ENCODE assay signal across 12 mouse cellular contexts in the genomic region with DNA sequence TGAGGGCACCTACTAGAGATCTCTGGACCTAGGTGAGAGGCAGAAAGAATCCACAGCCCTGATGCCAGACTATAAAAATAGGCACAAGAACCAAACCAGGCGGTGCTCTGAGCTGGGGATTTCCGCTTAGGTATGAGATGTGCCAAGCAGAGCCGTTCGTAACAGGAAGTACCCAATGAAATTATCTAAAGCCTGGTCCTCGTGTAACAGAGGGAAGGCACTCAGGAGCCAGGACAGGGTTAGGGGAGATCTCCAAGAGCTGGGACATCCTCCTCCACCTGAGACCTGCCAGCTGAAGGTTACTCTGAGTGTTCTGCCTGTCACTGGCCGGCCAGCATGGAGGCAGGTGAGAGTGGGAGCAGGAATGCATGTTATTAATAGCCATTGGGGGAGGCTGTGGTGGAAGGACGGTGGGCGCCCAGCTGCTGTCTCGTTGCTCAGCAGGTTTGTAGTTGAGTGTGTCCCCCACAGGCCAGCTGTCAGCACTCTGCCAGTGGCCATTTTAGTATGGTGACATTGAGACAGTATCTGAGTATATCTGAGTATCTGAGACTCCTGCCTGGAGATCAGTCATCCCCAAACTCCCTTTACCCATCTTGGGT. TPM values are rescaled to one million over a fixed set of nuclear protein-coding genes. Genes with fewer than 3 reads are reported as not detected.
DNase-seq lines count a peak whose midpoint lies in the region; ATAC-seq and TF ChIP-seq lines count a peak whose summit lies in the region.
"Had no signal": no experiment of that assay in that cellular context is flagged by ENCODE, and none has a peak within 500 bp of the region (broad histone marks: within the 10 kb centered on the region; RNA-seq: fewer than 3 reads in every experiment).

No protein-coding gene starts in this region.

- TF ChIP-seq CTCF in lung, postnatal 0 days (IDR thresholded peaks at IDR 0.05): no peak
- no peak for TF ChIP-seq CTCF in lung, adult 2 months (IDR thresholded peaks at IDR 0.05; ENCODE audit: insufficient read depth, low read length)
- no peak for TF ChIP-seq CTCF in stomach, postnatal 0 days (IDR thresholded peaks at IDR 0.05; ENCODE audit: low read depth)

- DNase-seq in gastrocnemius, adult 18-20 months (ENCODE audit: low spot score): peak; percentile 44
- DNase-seq in gastrocnemius, postnatal 25 days: no peak
- DNase-seq in lung, postnatal 0 days (ENCODE audit: low spot score): no peak
- no peak for DNase-seq in lung, adult 2 months
- no peak for DNase-seq in stomach, postnatal 0 days (ENCODE audit: low spot score)
- DNase-seq in adrenal gland, postnatal 25 days: no peak
- no peak for DNase-seq in spleen, postnatal 14 days (ENCODE audit: low spot score in 2 of 2)
- DNase-seq: adrenal gland, postnatal 10 days; right cerebral cortex, adult 18-20 months; thymus, postnatal 4 days had no signal

- H3K4me1 ChIP-seq in lung, postnatal 0 days (ENCODE audit: insufficient read depth, low read depth, low read length): peaks cover 8% of the 10 kb centered on the region
- H3K4me1 ChIP-seq in lung, adult 2 months (ENCODE audit: control insufficient read depth, insufficient read depth, low read length): no peaks in the 10 kb centered on the region
- peaks cover 33% of the 10 kb centered on the region for H3K4me1 ChIP-seq in hindbrain, embryonic 16.5 days (ENCODE audit: control insufficient read depth, insufficient read depth, low read depth, low read length)
- peaks cover 4% of the 10 kb centered on the region for H3K4me1 ChIP-seq in stomach, postnatal 0 days (replicated peaks; ENCODE audit: control insufficient read depth, insufficient read depth)

- 56% methylated on average over 9 of the region's 9 CpGs for WGBS in lung, postnatal 0 days
- WGBS in lung, adult 2 months: 68% methylated on average over 9 of the region's 9 CpGs
- 76% methylated on average over 9 of the region's 9 CpGs for WGBS in hindbrain, embryonic 16.5 days
- 60% methylated on average over 9 of the region's 9 CpGs for WGBS in stomach, postnatal 0 days

- no peak overlapping the region for H3K4me3 ChIP-seq in lung, postnatal 0 days (ENCODE audit: low read depth, low read length)
- H3K4me3 ChIP-seq in lung, adult 2 months (replicated peaks; ENCODE audit: extremely low read depth, low read depth, low read length): no peak overlapping the region
- no peak overlapping the region for H3K4me3 ChIP-seq in hindbrain, embryonic 16.5 days (ENCODE audit: low read length)
- H3K4me3 ChIP-seq in stomach, postnatal 0 days (ENCODE audit: low read depth, low read length): no peak overlapping the region
- H3K4me3 ChIP-seq: erythroblast, embryonic 14.5 days had no signal

- ATAC-seq in lung, postnatal 0 days: no peak
- ATAC-seq in hindbrain, embryonic 16.5 days: no peak
- ATAC-seq in stomach, postnatal 0 days (ENCODE audit: low FRiP score, low TSS enrichment): no peak

- no peaks in the 10 kb centered on the region for H3K27me3 ChIP-seq in lung, postnatal 0 days (replicated peaks; ENCODE audit: insufficient read depth, low read length)
- no peaks in the 10 kb centered on the region for H3K27me3 ChIP-seq in hindbrain, embryonic 16.5 days (replicated peaks; ENCODE audit: control insufficient read depth, insufficient read depth, low read length)
- H3K27me3 ChIP-seq in stomach, postnatal 0 days (ENCODE audit: control insufficient read depth, insufficient read depth, low read length): no peaks in the 10 kb centered on the region

- no peaks in the 10 kb centered on the region for H3K9me3 ChIP-seq in lung, postnatal 0 days (ENCODE audit: low read length)
- H3K9me3 ChIP-seq in hindbrain, embryonic 16.5 days (ENCODE audit: control insufficient read depth, low read length): no peaks in the 10 kb centered on the region
- no peaks in the 10 kb centered on the region for H3K9me3 ChIP-seq in stomach, postnatal 0 days (ENCODE audit: control insufficient read depth, low read length)

- TF ChIP-seq POLR2A in lung, adult 2 months (IDR thresholded peaks at IDR 0.05; ENCODE audit: borderline replicate concordance, extremely low read depth, low read depth, low read length): no peak

- peak overlapping the region; percentile 64 for H3K27ac ChIP-seq in lung, postnatal 0 days (ENCODE audit: low read length)
- 0 out of 2 replicates have a peak overlapping the region, but pooled peaks have one; percentile 51 for H3K27ac ChIP-seq in hindbrain, embryonic 16.5 days (ENCODE audit: low read depth, low read length)
- peak overlapping the region; percentile 89 for H3K27ac ChIP-seq in stomach, postnatal 0 days (replicated peaks)

- no peak overlapping the region for H3K9ac ChIP-seq in lung, postnatal 0 days (replicated peaks; ENCODE audit: low read depth)
- H3K9ac ChIP-seq in hindbrain, embryonic 16.5 days (ENCODE audit: low read depth, low read length): no peak overlapping the region
- H3K9ac ChIP-seq in stomach, postnatal 0 days (ENCODE audit: low read length): no peak overlapping the region

- TF ChIP-seq EP300 in lung, postnatal 0 days (IDR thresholded peaks at IDR 0.05): no peak
- no peak for TF ChIP-seq EP300 in stomach, postnatal 0 days (optimal IDR thresholded peaks at IDR 0.05)

- H3K36me3 ChIP-seq in lung, postnatal 0 days (ENCODE audit: insufficient read depth, low read length): no peaks in the 10 kb centered on the region
- no peaks in the 10 kb centered on the region; the same call in 1 of the 2 replicates for H3K36me3 ChIP-seq in hindbrain, embryonic 16.5 days (ENCODE audit: control insufficient read depth, insufficient read depth, low read length)
- no peaks in the 10 kb centered on the region for H3K36me3 ChIP-seq in stomach, postnatal 0 days (ENCODE audit: control insufficient read depth, insufficient read depth, low read length)

- no peak overlapping the region for H3K4me2 ChIP-seq in lung, postnatal 0 days (replicated peaks; ENCODE audit: low read depth, low read length)
- H3K4me2 ChIP-seq in hindbrain, embryonic 16.5 days (ENCODE audit: low read length): no peak overlapping the region
- no peak overlapping the region for H3K4me2 ChIP-seq in stomach, postnatal 0 days (replicated peaks; ENCODE audit: low read depth)

RNA-seq across cellular contexts. Expression of a gene that starts 17.7 kb away (rescaled TPM):
- total RNA-seq in gastrocnemius, adult 18-20 months (2021): 100 to 1,000 TPM; 104 to 126 TPM
- total RNA-seq in gastrocnemius, postnatal 25 days (2021): 10 to 100 TPM; 64.7 to 82.3 TPM
- 13.8 and 16.6 TPM in 2 replicates for polyA plus RNA-seq in lung, postnatal 0 days (2015; fragmentation: Nextera tagmentation; extraction: Ambion mirVana)
- 120 and 125 TPM in 2 replicates for polyA plus RNA-seq in lung, adult 2 months (2012; rRNA removed)
- 26.4 and 28.8 TPM in 2 replicates for polyA plus RNA-seq in hindbrain, embryonic 16.5 days (2015; fragmentation: Nextera tagmentation; extraction: Ambion mirVana)
- 5.7 and 7.5 TPM in 2 replicates for polyA plus RNA-seq in stomach, postnatal 0 days (2015; fragmentation: Nextera tagmentation; extraction: Ambion mirVana)
- total RNA-seq in adrenal gland, postnatal 25 days (2021): 23.9 and 27.7 TPM in 2 replicates
